Mouse (Mus musculus) adipocyte (in vitro differentiated cells): Measurements from ENCODE around the gene 2010106E10Rik.

Experiments
- DNase-seq: peaks from one replicate; pipeline ENCODE4 v3.0.0-alpha.2; 2016; ENCODE audit warnings: low spot score

The 2010106E10Rik gene

DNA sequence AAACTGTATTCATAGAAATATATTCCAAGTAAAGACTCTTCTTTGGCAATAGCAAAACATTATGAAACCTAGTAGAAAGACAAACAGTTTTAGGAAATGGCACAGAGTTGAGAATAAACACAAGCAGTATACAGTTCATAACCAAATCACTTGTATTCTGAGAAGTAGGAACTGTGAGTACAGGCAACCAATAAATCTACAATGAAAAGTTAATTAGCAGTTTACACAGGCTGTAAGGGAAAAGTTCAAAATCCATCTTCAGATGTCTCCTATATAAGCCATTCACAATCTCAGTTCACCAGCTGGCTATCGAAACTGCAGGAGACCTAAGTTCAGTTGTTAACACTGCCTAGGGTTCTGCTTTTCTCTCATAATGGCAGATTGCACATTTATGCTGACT is at the start of gene 2010106E10Rik:
2010106E10Rik (plus strand) TSS at position 301 of the 400 bp plus-strand sequence.
- DNase-seq, result no peak

DNA sequence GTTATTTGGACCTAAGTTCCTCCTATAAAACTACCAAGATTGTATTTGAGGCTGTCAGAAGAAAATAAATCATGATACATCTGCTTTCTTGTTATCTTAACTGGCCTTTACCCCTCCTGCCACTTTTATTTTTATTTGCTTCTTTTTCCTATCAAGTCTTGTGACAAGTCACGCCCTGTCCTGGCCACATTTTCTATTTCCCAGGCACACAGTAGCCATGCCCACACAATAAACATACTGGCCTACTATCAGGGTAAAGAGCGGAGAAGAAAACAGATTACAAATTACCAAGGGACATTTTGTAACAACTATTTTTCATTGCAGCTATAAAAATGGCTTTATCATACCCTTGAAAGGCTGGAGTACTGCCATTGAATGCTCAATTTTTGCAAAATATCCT is 10.6 kb downstream of the 2010106E10Rik start:
- DNase-seq, result no peak

DNA sequence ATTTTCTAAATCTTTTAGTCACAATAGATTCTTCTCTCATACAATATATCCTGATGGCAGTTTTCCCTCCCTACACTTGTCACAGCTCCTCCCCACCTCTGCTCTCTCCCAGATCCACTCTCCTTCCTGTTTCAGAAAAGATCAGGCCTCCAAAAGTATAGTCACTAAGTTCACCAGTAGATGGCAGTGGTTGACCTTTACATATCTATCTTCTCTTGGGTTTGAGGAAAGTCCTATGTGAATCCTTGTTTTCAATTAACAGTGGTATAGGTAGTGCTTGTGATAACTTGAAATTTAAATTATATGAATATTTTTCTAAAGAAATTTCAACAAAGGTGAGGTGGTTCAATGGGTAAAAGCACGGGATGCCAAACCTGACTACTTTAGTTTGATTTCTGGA is 29.7 kb downstream of the 2010106E10Rik start:
- DNase-seq, result peak; percentile 30

DNA sequence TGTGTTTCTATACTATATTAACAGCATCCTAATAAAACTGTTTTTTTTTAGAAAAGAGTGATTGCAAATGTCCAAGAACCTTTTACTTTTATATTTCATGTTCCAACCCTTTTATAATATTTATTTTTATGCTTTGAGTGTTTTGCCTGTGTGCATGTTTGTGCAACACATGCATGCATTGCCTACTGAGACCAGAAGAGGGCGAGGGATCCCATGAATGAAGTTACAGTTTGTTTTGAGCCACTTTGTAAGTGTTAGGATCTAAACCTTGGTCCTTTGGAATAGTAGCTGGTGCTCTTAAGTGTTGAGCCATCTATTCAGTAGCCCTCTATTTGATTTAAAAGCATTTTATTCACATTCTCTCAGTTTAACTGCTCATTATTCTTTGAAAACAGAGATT is 48.0 kb downstream of the 2010106E10Rik start:
- no peak for DNase-seq

DNA sequence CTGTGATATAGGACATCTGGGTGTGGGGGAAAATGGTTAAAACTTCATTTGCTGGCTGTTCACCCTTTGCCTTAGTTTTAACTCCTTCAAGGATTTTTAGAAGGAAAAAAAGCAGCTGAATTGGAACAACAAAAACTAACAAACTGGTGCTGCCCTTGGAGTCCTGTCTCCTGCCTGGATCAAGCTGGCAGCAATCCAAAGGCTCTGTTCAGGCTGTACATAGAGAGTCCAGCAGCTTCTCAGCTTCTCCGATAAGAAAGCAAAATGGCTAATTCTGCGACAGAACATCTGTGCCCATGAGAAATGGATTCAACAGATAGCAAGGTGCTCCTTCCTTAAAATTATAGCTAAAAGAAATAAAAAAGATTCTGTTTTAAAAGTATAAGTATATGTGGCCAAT is 72.6 kb downstream of the 2010106E10Rik start:
- DNase-seq, result no peak

DNA sequence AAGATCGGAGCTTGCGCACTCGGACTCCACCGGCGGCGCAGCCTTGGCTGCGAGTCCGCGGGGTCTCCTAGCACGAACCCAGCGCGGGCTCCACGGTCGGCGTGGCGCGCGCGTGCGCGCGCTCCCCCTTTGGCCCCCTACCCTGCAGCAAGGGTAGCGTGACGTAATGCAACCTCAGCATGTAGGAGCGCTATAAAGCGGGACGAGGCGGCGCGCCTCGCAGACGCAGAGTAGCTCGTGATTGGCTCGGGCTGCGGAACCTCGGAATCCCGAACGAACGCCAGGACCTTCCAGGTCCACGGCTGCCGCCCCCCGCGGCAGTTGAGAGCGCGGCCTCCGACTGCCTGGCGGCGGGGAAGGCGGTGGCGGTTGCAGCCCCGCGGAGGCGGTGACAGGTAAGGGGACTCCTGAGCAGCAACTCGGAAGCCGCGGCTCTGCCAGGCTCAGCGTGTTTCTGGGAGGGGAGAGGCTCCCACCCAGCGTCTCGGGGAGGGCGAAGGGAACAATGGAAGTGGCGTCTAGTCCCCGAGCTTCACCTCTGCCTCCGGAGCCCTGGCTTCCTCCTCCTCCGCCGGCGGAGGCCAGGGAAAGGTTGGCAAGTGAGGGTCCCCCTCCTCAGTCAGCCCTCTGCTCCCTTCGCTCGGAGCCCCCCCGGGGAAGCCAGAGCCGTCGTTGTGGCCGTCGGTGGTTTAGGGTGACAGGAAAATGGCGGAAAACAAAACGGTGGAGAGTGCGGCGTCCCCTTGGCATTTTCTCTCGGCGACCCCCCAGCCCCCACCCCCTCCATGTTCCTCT is 105.6 kb downstream of the 2010106E10Rik start, which contains the start of gene Zfp711:
Zfp711 (plus strand) TSS at position 16 of the 795 bp plus-strand sequence.
- DNase-seq, result no peak

DNA sequence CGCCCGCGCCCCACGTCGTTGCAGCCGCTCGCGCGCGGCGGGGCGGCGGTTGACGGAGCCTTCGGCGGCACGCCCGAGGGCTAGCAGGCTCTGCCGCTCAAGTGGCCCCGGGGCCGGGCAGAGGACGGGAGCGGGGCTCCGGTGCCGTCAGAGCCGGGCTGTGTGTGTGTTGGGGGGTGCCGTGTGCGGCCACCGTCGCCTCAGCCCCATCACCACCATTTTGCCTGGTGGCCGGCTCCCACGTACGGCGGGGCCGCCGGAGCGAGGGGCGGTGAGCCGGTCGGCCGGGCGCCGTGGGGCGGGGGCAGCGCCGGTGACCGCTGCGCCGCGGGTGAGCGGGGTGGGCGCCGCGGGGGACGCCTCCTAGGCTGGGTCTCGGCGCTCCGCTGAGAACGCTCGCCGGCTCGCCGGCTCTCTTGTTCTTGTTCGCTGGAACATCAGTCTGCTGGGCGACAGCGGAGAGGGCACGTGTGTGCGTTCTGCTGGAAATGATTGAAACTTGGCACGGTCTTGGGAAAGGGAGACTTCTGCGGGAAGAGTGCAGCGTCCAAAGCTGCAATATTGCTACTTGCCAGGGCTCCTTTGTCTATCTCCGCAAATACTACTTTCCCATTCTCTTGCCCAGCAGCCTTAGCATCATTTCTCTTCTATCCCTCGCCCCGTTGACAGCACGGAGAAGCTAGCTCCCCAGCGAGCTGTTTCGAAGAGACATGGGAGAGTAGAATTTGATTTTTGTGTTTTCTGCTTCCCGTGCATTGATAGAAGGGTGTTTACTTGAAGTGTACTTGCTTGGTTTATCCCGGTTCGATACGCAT is 106.4 kb downstream of the 2010106E10Rik start:
- no peak for DNase-seq
